Mouse (Mus musculus) liver, embryonic 11.5 days (tissue): ENCODE data around the gene Gm17949. TPM values are rescaled to one million over a fixed set of nuclear protein-coding genes. Genes with fewer than 3 reads are reported as not detected.
"Not testable (repeated sequence)": the region's sequence is repeated elsewhere in the genome, so short reads cannot be mapped to it uniquely, and the experiment has no call there.

ENCODE experiments used
- ATAC-seq: fragments of 200-750 bp; cut with Nextera tagmentation; replicated peaks from 2 replicates; pipeline ENCODE4 v1.8.0; 2017; ENCODE audit warnings: moderate number of reproducible peaks, mild to moderate bottlenecking, moderate TSS enrichment, moderate library complexity; ENCODE audit not compliant: low FRiP score
- DNase-seq: peaks from one replicate; pipeline ENCODE4 v3.0.0-alpha.2; 2017; ENCODE audit warnings: low spot score
- H3K27ac ChIP-seq: fragments of 300-500 bp; sonication (generic); 2 replicates; pipeline ENCODE4 v1.5.1; 2014; ENCODE audit warnings: mild to moderate bottlenecking, low read depth, low read length, control low read depth
- H3K27me3 ChIP-seq: fragments of 300-500 bp; sonication (generic); replicated peaks from 2 replicates; pipeline ENCODE4 v1.6.1; 2014; ENCODE audit warnings: low read length, mixed read lengths; ENCODE audit not compliant: control insufficient read depth, insufficient read depth
- H3K36me3 ChIP-seq: fragments of 300-500 bp; sonication (generic); 2 replicates; pipeline ENCODE4 v1.6.1; 2014; ENCODE audit warnings: mild to moderate bottlenecking, low read length, moderate library complexity, mixed read lengths; ENCODE audit not compliant: control insufficient read depth, insufficient read depth
- H3K4me1 ChIP-seq: fragments of 300-500 bp; sonication (generic); replicated peaks from 2 replicates; pipeline ENCODE4 v1.6.1; 2014; ENCODE audit warnings: low read length, mixed read lengths; ENCODE audit not compliant: control insufficient read depth, insufficient read depth
- H3K4me2 ChIP-seq: fragments of 300-500 bp; sonication (generic); 2 replicates; pipeline ENCODE4 v1.6.1; 2014; ENCODE audit warnings: mild to moderate bottlenecking, control low read depth, moderate library complexity
- H3K4me3 ChIP-seq: fragments of 300-500 bp; sonication (generic); 2 replicates; pipeline ENCODE4 v1.5.1; 2014; ENCODE audit warnings: low read depth, low read length, control low read depth
- H3K9ac ChIP-seq: fragments of 300-500 bp; sonication (generic); 2 replicates; pipeline ENCODE4 v1.6.1; 2014; ENCODE audit warnings: low read depth, low read length, control low read depth
- H3K9me3 ChIP-seq: fragments of 300-500 bp; sonication (generic); 2 replicates; pipeline ENCODE4 v1.6.1; 2016; ENCODE audit warnings: low read length, inconsistent platforms, mixed read lengths; ENCODE audit not compliant: control insufficient read depth
- WGBS: fragments of 180-500 bp; shearing (Covaris S2); extraction: QIAGEN DNeasy Blood & Tissue Kit; methylation state at CpG from one replicate; pipeline ENCODE4 v1.1.7; 2014; 5-methylcytosine and 5-hydroxymethylcytosine counted together
- polyA plus RNA-seq: library from polyadenylated mRNA; unstranded; fragments of >200 nt; fragmentation: Nextera tagmentation; extraction: Ambion mirVana; gene quantifications from 2 replicates; pipeline ENCODE4 v1.2.1, GENCODE M21; 2014

Gm17949 gene
- polyA plus RNA-seq, 1 experiment from 2014 or later: 0.33 TPM

DNA sequence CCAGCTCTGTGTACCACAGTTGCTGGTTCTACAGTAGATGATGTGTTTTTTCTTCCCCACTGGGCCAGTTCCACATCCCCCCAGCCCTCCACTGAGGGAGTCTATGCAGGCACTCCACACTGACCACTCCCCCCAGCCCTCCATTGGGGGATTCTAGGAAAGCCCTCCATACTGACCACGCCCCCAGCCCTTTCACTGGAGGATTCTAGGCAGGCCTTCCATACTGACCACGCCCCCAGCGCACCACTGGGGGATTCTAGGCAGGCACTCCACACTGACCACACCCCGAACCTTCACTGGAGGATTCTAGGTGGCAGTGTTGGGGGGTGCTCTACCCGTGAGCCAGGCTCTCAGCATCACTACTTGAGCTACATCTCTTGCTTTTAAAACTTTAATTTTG lies 36.1 kb downstream of the Gm17949 start:
- peak; percentile 21; the same call in 1 of the 2 replicates for ATAC-seq
- H3K4me3 ChIP-seq: no peak overlapping the region
- 30% methylated on average over 5 of the region's 5 CpGs for WGBS
- H3K9ac ChIP-seq: no peak overlapping the region
- no peaks in the 10 kb centered on the region for H3K4me1 ChIP-seq
- DNase-seq: no peak
- no peaks in the 10 kb centered on the region for H3K9me3 ChIP-seq
- no peaks in the 10 kb centered on the region for H3K27me3 ChIP-seq
- H3K27ac ChIP-seq: no peak overlapping the region
- 0 out of 2 replicates have a peak, but pooled peaks cover 1% of the 10 kb centered on the region for H3K36me3 ChIP-seq
- no peak overlapping the region for H3K4me2 ChIP-seq

GRCm38 (mm10) chr17:57048816-57049215 lies 37.5 kb downstream of the Gm17949 start:
- ATAC-seq (no peak), DNase-seq (no peak)
- Histone ChIP-seq H3K4me1 (no peaks in the 10 kb centered on the region), H3K9me3 (no peaks in the 10 kb centered on the region), H3K27me3 (no peaks in the 10 kb centered on the region), H3K9ac (no peak overlapping the region), H3K36me3 (0 out of 2 replicates have a peak, but pooled peaks cover 4% of the 10 kb centered on the region), H3K4me2 (no peak overlapping the region), H3K4me3 (no peak overlapping the region), H3K27ac (no peak overlapping the region)
- WGBS: 88% methylated on average over 3 of the region's 3 CpGs

GRCm38 (mm10) chr17:57051679-57052078 lies 40.4 kb downstream of the Gm17949 start:
- not testable (repeated sequence) for H3K4me2 ChIP-seq, H3K27me3 ChIP-seq, H3K4me3 ChIP-seq, H3K9ac ChIP-seq, DNase-seq, H3K36me3 ChIP-seq, ATAC-seq, H3K27ac ChIP-seq, H3K9me3 ChIP-seq, H3K4me1 ChIP-seq
- WGBS: 60% methylated on average over 4 of the region's 4 CpGs

- DNase-seq (no peak), ATAC-seq (no peak)
- Histone ChIP-seq H3K36me3 (peaks cover 6% of the 10 kb centered on the region; the same call in 1 of the 2 replicates), H3K9me3 (no peaks in the 10 kb centered on the region), H3K27me3 (peaks cover 9% of the 10 kb centered on the region), H3K4me3 (no peak overlapping the region), H3K4me1 (peaks cover 13% of the 10 kb centered on the region), H3K9ac (no peak overlapping the region), H3K27ac (no peak overlapping the region), H3K4me2 (no peak overlapping the region)
- 81% methylated on average over 3 of the region's 3 CpGs for WGBS
Measured at GRCm38 (mm10) chr17:57056246-57056645, 45.0 kb downstream of the Gm17949 start.

DNA sequence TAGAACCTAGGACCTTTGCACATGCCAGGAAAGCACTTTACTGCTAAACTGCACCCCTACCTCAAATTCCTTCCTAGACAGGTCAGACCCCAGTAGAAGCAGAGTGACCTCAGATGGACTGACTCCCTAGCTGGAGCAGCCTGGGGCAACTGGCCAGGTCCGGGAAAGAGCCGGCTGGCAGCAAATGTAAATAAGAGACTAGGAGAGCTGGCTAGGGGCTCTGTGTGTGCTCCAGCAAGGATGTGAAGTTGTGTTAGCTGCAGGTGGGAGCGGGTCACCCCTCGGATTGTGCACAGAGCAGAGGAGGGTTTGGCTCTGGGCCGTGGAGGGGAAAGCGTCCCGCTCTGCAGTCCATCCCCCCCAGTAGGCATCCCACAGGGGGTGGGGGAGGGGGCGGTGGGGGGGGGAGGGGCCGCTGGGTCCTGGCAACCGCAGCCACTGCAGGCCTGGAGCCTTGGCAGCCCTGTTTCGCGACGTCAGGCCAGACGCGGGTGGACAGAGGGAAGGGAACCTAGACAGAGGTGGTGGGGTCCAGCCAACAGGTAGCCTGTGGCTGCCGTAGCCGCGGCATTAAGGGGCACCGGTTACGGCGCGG lies 47.7 kb downstream of the Gm17949 start, which contains the start of gene Crb3:
Gene Crb3 (plus strand): TSS at position 215 of the 595 bp plus-strand sequence.
- H3K36me3 ChIP-seq: peaks cover 2% of the 10 kb centered on the region; the same call in 1 of the 2 replicates
- 4% methylated on average over 18 of the region's 22 CpGs for WGBS
- DNase-seq: peak; percentile 51
- H3K9ac ChIP-seq: peak within 1 kb of the TSS; percentile 74
- ATAC-seq: no peak
- no peaks in the 10 kb centered on the region for H3K9me3 ChIP-seq
- H3K27ac ChIP-seq: peak within 1 kb of the TSS; percentile 41; the same call in 1 of the 2 replicates
- H3K27me3 ChIP-seq: peaks cover 34% of the 10 kb centered on the region
- peak within 1 kb of the TSS; percentile 78 for H3K4me3 ChIP-seq
- peak within 1 kb of the TSS; percentile 97 for H3K4me2 ChIP-seq
- peaks cover 26% of the 10 kb centered on the region for H3K4me1 ChIP-seq

DNA sequence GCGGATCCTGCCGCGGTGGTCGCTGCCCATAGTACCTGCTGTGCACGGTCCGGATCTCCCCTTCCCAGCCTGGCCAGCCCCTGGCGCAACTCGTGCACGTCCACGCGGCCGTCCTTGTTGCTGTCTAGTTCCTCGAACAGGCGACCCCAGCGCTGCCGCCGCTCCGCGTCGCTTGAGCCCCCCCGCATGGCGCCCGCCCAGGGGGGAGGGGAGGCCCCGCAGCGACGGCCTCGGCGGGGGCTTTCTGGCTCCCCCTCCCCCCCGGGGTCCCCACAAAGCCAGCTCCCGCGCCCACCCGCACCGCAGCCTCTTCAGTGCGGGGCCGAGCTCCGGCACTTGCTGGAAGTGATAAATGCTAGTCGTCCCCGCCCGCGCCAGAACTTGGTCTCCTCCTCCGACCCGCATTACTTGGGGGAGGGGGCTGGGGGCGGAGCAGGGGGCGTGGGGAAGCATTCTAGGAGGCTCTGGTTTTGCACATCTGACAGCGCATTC lies 48.3 kb downstream of the Gm17949 start, which contains the start of gene Slc25a23:
Gene Slc25a23 (minus strand): TSS at position 378 of the 492 bp plus-strand sequence.
- peak within 1 kb of the TSS; percentile 97 for H3K4me2 ChIP-seq
- H3K27ac ChIP-seq: peak within 1 kb of the TSS; percentile 41; the same call in 1 of the 2 replicates
- ATAC-seq (peak; percentile 42), DNase-seq (peak; percentile 80)
- H3K4me1 ChIP-seq: peaks cover 26% of the 10 kb centered on the region
- no peaks in the 10 kb centered on the region for H3K9me3 ChIP-seq
- under 1% methylated on average over 37 of the region's 45 CpGs for WGBS
- H3K4me3 ChIP-seq: peak within 1 kb of the TSS; percentile 78
- peaks cover 2% of the 10 kb centered on the region; the same call in 1 of the 2 replicates for H3K36me3 ChIP-seq
- peak within 1 kb of the TSS; percentile 74 for H3K9ac ChIP-seq
- H3K27me3 ChIP-seq: peaks cover 39% of the 10 kb centered on the region

DNA sequence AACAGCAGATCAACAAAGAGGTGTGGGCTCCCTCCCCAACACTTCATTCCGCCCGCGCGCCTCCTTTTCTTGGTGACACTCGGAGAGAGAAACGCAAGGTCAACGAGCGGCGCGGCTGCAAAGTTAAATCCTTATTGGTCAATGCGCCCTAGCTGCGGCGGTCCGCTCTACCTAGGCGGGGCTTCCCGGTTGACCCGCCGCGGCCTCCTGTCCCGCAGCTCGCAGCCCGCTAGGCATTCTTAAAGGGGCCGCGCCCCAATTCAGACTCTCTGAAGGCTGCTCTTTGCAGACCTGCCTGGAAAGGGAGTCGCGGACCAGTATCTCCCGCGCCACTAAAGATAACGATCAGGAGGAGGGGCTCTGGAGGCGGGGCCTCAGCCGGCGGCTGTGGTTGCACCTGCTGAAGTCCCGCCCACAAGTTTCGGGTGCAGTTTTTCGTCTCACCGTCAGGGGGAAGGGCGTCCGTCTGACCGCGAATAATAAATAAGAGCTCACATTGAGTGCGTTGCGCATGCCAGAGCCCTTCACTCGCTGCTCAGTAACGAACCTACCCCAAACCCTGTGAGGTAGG lies 49.0 kb downstream of the Gm17949 start:
- WGBS: 0% methylated on average over 44 of the region's 44 CpGs
- H3K27ac ChIP-seq: no peak overlapping the region
- peaks cover 26% of the 10 kb centered on the region for H3K4me1 ChIP-seq
- no peaks in the 10 kb centered on the region for H3K36me3 ChIP-seq
- H3K27me3 ChIP-seq: peaks cover 39% of the 10 kb centered on the region
- DNase-seq: peak; percentile 93
- peak overlapping the region; percentile 74 for H3K9ac ChIP-seq
- H3K9me3 ChIP-seq: no peaks in the 10 kb centered on the region
- peak overlapping the region; percentile 78 for H3K4me3 ChIP-seq
- H3K4me2 ChIP-seq: peak overlapping the region; percentile 97
- ATAC-seq: peak; percentile 80

- no peaks in the 10 kb centered on the region for H3K9me3 ChIP-seq
- H3K36me3 ChIP-seq: no peaks in the 10 kb centered on the region
- ATAC-seq (no peak), DNase-seq (no peak)
- peaks cover 26% of the 10 kb centered on the region for H3K4me1 ChIP-seq
- no peak overlapping the region for H3K27ac ChIP-seq
- H3K9ac ChIP-seq: no peak overlapping the region
- peak overlapping the region; percentile 97 for H3K4me2 ChIP-seq
- no peak overlapping the region for H3K4me3 ChIP-seq
- WGBS: 32% methylated on average over 10 of the region's 10 CpGs
- peaks cover 39% of the 10 kb centered on the region for H3K27me3 ChIP-seq
Measured at GRCm38 (mm10) chr17:57061069-57061468, 49.8 kb downstream of the Gm17949 start.
